Mouse (Mus musculus) ES-E14 (cell line): Measurements from ENCODE around the gene Lca5.

Experiments
- CHD2 ChIP-seq: IDR thresholded peaks from 2 replicates; pipeline ENCODE4 v1.6.1; 2014; ENCODE audit warnings: mild to moderate bottlenecking, low read depth, low read length, inconsistent platforms
- HCFC1 ChIP-seq: IDR thresholded peaks from 2 replicates; pipeline ENCODE4 v1.6.1; 2012; ENCODE audit warnings: low read length, inconsistent platforms, borderline replicate concordance; ENCODE audit not compliant: insufficient read depth
- MAFK ChIP-seq: IDR thresholded peaks from 2 replicates; pipeline ENCODE4 v1.6.1; 2014; ENCODE audit warnings: mild to moderate bottlenecking, low read depth, low read length, inconsistent platforms; ENCODE audit not compliant: insufficient read depth
- ZC3H11A ChIP-seq: IDR thresholded peaks from 2 replicates; pipeline ENCODE4 v1.6.1; 2012; ENCODE audit warnings: low read depth, mild to moderate bottlenecking, inconsistent platforms, low read length, borderline replicate concordance

DNA sequence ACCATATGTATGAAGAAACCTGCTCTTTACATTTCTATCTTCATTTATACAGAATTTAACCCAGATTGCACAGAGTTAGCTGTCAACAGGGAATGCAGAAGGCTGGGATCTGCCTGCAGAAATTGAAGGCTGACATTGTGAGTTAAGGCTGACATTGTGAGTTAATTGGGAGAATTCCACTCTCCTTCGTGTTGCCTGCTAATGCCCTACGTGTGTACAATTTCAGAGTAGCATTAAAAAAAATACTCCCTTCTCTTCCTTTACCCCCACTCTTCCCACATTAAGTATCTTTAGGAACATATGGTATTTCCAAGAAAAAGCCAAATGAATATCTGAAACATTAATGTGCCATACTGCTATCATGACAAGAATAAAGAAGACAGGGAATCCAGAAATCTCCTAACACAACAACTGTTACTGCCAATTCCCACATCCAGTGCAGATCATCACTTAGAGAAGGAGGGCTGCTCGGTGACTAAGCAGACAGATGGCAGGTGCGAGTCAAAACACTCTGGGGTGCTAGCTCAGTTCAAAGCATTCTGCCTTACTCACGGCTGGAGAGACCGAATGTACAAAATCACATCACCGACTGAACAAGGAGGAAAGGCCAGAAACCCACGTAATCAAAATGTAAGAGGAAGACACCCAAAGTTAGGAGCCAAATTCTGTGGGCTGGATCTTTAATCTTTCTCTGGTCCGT lies 47.0 kb upstream of the Lca5 start:
- TF ChIP-seq ZC3H11A (no peak), CHD2 (no peak), HCFC1 (no peak), MAFK (no peak)
